Mouse (Mus musculus): Measurements from ENCODE around the gene Asb15.

The Asb15 gene

GRCm38 (mm10) chr6:24609531-24609930 is 81.6 kb downstream of the Asb15 start:
- no peak for DNase-seq

GRCm38 (mm10) chr6:24610358-24610757 is 82.4 kb downstream of the Asb15 start:
- no peak for DNase-seq

DNA sequence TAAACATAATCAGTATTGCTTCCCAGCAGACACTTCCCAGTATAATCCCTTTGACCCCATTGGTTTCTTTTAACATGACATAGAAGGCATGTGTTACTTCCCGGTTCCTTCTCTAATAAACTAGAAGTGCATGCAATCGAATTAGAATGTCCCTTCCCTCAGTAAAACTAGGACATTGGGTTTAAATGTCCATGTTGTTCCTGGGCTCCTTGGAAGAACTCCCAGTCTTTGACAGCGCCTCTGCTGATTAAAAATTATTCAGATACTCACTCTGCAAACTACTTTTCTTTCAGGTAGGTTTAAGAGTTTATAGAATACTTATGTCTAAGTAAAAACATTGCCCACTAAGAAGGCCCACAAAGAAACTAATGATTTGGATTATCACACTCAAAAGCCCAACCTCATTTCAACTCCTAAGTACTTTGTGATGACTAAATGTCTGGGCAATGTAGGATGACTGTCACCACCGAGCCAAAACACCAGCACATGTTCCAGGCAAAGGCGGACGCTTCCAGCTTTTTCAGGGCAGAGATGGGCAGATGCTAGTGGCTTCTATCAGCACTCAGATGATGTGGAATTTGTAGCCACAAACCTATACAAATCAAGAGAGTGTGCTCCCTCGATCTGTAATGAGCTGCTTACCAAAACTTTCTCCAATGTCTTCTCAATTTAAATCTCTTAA is 84.3 kb downstream of the Asb15 start:
- no peak for DNase-seq

GRCm38 (mm10) chr6:24613346-24613745 is 85.4 kb downstream of the Asb15 start:
- no peak for DNase-seq

- no peak for DNase-seq
Measured at GRCm38 (mm10) chr6:24613918-24614317, 86.0 kb downstream of the Asb15 start.

DNA sequence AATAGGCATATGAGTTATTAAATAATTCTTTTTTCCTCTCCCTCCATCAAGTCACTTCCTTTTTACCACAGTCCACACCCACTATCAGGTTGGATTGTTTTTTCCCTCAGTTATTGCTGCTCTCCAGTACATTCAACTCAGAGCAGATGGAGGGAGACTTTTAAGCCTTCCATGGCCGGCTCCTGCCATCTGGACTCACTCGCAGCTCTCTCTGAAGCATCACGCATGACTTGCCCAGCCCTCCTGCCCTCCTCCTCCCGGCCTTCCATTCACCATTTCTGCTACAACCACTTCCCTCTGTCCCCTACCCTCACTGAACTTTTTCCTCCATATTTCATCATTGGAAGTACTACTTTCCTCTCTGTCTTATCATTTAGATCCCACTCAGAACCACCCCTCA is 88.8 kb downstream of the Asb15 start:
- no peak for DNase-seq

DNA sequence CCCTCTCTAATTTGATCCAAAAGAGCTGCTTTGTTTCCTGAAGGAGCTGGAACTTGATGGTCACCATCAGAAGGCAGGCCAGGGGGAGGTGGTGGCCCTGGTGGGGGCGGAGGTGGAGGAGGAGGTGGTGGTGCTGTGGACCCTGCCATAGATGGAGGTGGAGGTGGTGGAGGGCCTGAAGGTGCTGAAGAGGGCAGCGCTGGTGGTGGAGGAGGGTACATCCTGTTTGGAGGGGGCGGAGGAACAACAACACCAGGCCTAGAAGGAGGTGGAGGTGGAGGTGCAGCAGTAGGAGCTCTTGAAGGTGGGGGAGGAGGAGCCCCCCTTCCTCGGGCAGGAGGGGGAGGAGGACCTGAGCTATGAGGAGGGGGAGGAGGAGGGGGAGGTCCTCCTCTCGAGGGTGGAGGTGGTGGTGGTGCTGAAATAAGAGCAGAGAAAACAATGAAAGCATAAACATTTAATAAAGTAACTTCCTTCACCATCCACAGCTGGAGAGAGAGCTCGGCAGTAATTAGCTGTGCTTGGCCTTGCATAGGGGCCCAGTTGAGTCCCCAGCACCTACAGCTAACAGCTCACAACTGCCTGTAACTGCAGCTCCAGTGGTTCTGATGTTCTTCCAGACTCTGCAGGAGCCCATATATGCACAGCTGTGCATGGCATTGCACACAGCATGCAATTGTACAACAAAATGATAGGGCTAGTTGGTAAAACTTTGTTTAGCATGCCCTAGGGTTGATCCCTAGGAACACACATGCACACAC is 91.5 kb downstream of the Asb15 start:
- DNase-seq = no peak

DNA sequence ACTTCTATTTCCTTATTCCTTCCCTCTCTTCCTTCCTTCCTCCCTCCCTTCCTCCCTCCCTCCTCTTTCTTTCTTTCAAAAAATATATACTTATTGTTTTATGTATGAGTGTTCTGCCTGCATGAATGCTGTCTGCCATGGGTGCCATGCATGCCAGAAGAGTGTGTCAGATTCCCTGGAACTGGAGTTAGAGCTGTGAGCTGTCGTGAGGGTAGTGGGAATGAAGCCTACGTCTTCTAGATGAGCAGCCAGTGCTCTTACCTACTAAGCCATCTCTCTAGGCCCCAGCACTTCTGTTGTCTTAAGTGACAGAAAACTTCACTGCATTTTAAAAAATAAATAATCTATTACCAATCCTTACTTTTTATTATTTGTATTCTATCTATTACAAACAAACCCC is 93.0 kb downstream of the Asb15 start:
- DNase-seq = no peak

- no peak for DNase-seq
Measured at GRCm38 (mm10) chr6:24622098-24622497, 94.2 kb downstream of the Asb15 start.
